Mouse (Mus musculus): Measurements from ENCODE around the gene Irf2bpl. TPM values are rescaled to one million over a fixed set of nuclear protein-coding genes. Genes with fewer than 3 reads are reported as not detected.

Gene Irf2bpl
- total and polyA plus RNA-seq, 3 experiments = 6.9 to 8.0 TPM; not detected in 1

DNA sequence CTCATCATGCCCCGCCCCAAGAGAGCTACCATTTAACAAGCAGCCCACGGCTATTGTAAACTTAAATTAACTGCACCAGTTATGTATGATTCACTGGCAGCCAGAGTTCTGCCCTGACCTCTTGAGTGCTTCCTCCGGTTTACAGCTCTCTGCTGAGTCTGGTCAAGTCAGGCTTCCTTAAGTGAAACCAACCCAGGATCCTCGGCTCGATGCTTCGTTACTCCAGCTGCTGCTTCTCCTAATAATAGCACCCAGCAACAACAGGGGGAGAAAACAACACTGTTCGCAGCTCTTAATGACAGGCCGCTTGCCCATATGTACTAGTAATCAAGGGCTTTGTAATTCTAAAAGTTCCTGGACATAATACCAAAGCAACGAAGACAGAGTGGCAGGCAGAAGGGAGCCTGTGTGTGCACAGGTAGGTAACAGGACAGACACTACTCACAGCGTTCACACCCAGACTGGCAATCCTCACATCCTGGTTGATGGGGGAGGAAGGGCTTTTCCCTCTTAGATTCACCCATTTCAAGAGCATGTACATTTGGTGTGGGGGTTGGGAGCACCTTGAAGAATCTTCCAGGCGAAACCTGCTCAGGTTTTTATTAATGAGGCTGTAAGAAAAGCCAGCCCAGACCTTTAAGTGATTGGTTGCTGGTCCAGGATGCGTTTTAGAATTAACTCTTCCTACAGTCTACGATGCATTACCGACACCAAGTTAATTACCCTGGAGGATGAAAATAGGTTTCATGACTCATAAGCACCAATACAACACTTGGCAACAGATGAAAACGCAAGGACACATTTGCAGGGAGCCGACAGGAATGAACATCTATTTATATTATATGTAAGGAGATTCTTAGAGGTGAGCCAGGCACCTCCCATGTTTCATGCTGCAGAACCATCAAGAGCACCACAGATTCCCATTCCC is 5.9 kb downstream of the Irf2bpl start:
- no peaks in the 10 kb centered on the region for H3K9me3 ChIP-seq (replicated peaks; ENCODE audit: insufficient read depth, low read length)
- H3K27ac ChIP-seq (ENCODE audit: control insufficient read depth, low read depth, low read length) = no peak overlapping the region
- no peak for TF ChIP-seq SIN3A (IDR thresholded peaks at IDR 0.05; ENCODE audit: low read length)
- TF ChIP-seq MAX (IDR thresholded peaks at IDR 0.05; ENCODE audit: low read length) = no peak
- no peak for TF ChIP-seq POLR2A (IDR thresholded peaks at IDR 0.05; ENCODE audit: control insufficient read depth in 1 of 2, insufficient read depth in 1 of 2, low read depth in 1 of 2, low read length in 2 of 2, poor library complexity in 1 of 2)
- no peak for TF ChIP-seq CHD2 (IDR thresholded peaks at IDR 0.05; ENCODE audit: low read length)
- no peak for TF ChIP-seq KAT2A (conservative IDR thresholded peaks at IDR 0.05; ENCODE audit: low read depth, low read length)
- TF ChIP-seq MYC (IDR thresholded peaks at IDR 0.05; ENCODE audit: low read depth, low read length) = no peak
- TF ChIP-seq JUND (IDR thresholded peaks at IDR 0.05; ENCODE audit: low read depth, low read length) = no peak
- no peak for TF ChIP-seq NRF1 (IDR thresholded peaks at IDR 0.05; ENCODE audit: insufficient read depth, low read depth, low read length, poor library complexity, severe bottlenecking)
- TF ChIP-seq TCF12 (IDR thresholded peaks at IDR 0.05; ENCODE audit: low read depth, low read length) = no peak
- no peak for TF ChIP-seq ZNF384 (IDR thresholded peaks at IDR 0.05; ENCODE audit: low read depth, low read length)
- no peak for TF ChIP-seq MEF2A (IDR thresholded peaks at IDR 0.05; ENCODE audit: extremely low read depth, insufficient replicate concordance, low read depth, low read length, poor library complexity, severe bottlenecking)
- peaks cover 13% of the 10 kb centered on the region for H3K79me2 ChIP-seq (ENCODE audit: control insufficient read depth, insufficient read depth, low read length, poor library complexity)
- peaks cover 0 to 15% of the 10 kb centered on the region in 2 experiments; a peak in 3 of 4 replicates for H3K4me1 ChIP-seq (ENCODE audit: control insufficient read depth in 1 of 2, insufficient read depth in 2 of 2, low read length in 2 of 2)
- DNase-seq (ENCODE audit: low read depth, low spot score) = no peak
- no peak overlapping the region for H3K4me3 ChIP-seq (ENCODE audit: control insufficient read depth in 1 of 2, insufficient read depth in 1 of 2, low read depth in 2 of 2, low read length in 2 of 2)
- H3K36me3 ChIP-seq (ENCODE audit: control insufficient read depth in 1 of 2, insufficient read depth in 2 of 2, low read length in 2 of 2) = peaks cover 0 to 2% of the 10 kb centered on the region in 2 experiments; a peak in 1 of 4 replicates
- no peaks in the 10 kb centered on the region for H3K27me3 ChIP-seq (ENCODE audit: control insufficient read depth in 1 of 2, insufficient read depth in 2 of 2, low read length in 2 of 2)
- H3K9ac ChIP-seq (ENCODE audit: control insufficient read depth, low read depth, low read length, poor library complexity, severe bottlenecking) = no peak overlapping the region

DNA sequence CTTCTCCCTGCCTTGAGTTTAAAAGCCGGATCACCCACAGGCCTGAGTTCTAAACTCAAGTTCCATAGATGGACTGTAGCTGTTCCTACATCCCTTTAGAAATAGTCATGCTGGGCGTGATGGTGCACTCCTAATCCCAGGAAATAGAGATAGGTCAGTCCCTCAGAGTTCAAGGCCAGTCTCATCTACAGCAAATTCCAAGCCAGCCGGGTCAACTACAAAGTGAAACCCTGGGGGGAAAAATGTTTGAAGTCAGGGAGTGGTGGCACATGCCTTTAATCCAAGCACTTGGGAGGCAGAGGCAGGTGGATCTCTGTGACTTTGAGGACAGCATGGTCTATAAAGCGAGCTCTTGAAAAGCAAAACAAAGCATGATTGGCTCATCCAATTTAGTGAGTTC is 7.6 kb downstream of the Irf2bpl start:
- H3K27ac ChIP-seq (ENCODE audit: control insufficient read depth, low read depth, low read length) = no peak overlapping the region
- H3K9ac ChIP-seq (ENCODE audit: control insufficient read depth, low read depth, low read length, poor library complexity, severe bottlenecking) = no peak overlapping the region
- DNase-seq (ENCODE audit: low read depth, low spot score) = no peak
- H3K79me2 ChIP-seq (ENCODE audit: control insufficient read depth, insufficient read depth, low read length, poor library complexity) = no peaks in the 10 kb centered on the region; the same call in 1 of the 2 replicates
- no peak for TF ChIP-seq POLR2AphosphoS5 (IDR thresholded peaks at IDR 0.05; ENCODE audit: borderline replicate concordance, low read depth, low read length)
- TF ChIP-seq MXI1 (IDR thresholded peaks at IDR 0.05; ENCODE audit: low read depth, low read length) = no peak
- no peak for TF ChIP-seq GABPA (IDR thresholded peaks at IDR 0.05; ENCODE audit: low read depth, low read length)
- TF ChIP-seq CTCF (IDR thresholded peaks at IDR 0.05 in 2 of 3, conservative IDR thresholded peaks at IDR 0.05 in 1 of 3; ENCODE audit: control insufficient read depth in 1 of 3, insufficient read depth in 1 of 3, low read depth in 2 of 3, low read length in 3 of 3, poor library complexity in 1 of 3, severe bottlenecking in 1 of 3) = no peak
- TF ChIP-seq MAFK (IDR thresholded peaks at IDR 0.05; ENCODE audit: borderline replicate concordance, low read depth, low read length) = no peak
- no peak for TF ChIP-seq MAZ (IDR thresholded peaks at IDR 0.05; ENCODE audit: low read depth, low read length)
- TF ChIP-seq E2F4 (IDR thresholded peaks at IDR 0.05; ENCODE audit: borderline replicate concordance, low read depth, low read length) = no peak
- no peak for TF ChIP-seq NELFE (IDR thresholded peaks at IDR 0.05; ENCODE audit: low read depth, low read length)
- TF ChIP-seq MYC (IDR thresholded peaks at IDR 0.05; ENCODE audit: low read depth, low read length) = no peak
- TF ChIP-seq TBP (IDR thresholded peaks at IDR 0.05; ENCODE audit: low read depth, low read length) = no peak
- no peak for TF ChIP-seq BHLHE40 (IDR thresholded peaks at IDR 0.05; ENCODE audit: borderline replicate concordance, low read depth, low read length)
- TF ChIP-seq KAT2A (conservative IDR thresholded peaks at IDR 0.05; ENCODE audit: low read depth, low read length) = no peak
- no peak for TF ChIP-seq TCF12 (IDR thresholded peaks at IDR 0.05; ENCODE audit: low read depth, low read length)
- no peak for TF ChIP-seq CHD1 (IDR thresholded peaks at IDR 0.05; ENCODE audit: low read depth, low read length)
- TF ChIP-seq JUND (IDR thresholded peaks at IDR 0.05; ENCODE audit: low read depth, low read length) = no peak
- no peak for TF ChIP-seq ELF1 (IDR thresholded peaks at IDR 0.05; ENCODE audit: low read depth, low read length)
- TF ChIP-seq GATA1 (IDR thresholded peaks at IDR 0.05; ENCODE audit: low read depth, low read length) = no peak
- no peak for TF ChIP-seq NRF1 (IDR thresholded peaks at IDR 0.05; ENCODE audit: insufficient read depth, low read depth, low read length, poor library complexity, severe bottlenecking)
- no peak for TF ChIP-seq USF1 (IDR thresholded peaks at IDR 0.05; ENCODE audit: low read depth, low read length)
- no peak for TF ChIP-seq RAD21 (IDR thresholded peaks at IDR 0.05; ENCODE audit: low read depth, low read length)
- no peaks in the 10 kb centered on the region for H3K9me3 ChIP-seq (replicated peaks; ENCODE audit: insufficient read depth, low read length)
- H3K36me3 ChIP-seq (ENCODE audit: control insufficient read depth in 1 of 2, insufficient read depth in 2 of 2, low read length in 2 of 2) = peaks cover 0 to 2% of the 10 kb centered on the region in 2 experiments; a peak in 1 of 4 replicates
- no peak overlapping the region for H3K4me3 ChIP-seq (ENCODE audit: control insufficient read depth in 1 of 2, insufficient read depth in 1 of 2, low read depth in 2 of 2, low read length in 2 of 2)
- H3K4me1 ChIP-seq (ENCODE audit: control insufficient read depth in 1 of 2, insufficient read depth in 2 of 2, low read length in 2 of 2) = peaks cover 0 to 11% of the 10 kb centered on the region in 2 experiments; a peak in 3 of 4 replicates
- H3K27me3 ChIP-seq (ENCODE audit: control insufficient read depth in 1 of 2, insufficient read depth in 2 of 2, low read length in 2 of 2) = no peaks in the 10 kb centered on the region

Data from MEL (cell line).